Mouse (Mus musculus): ENCODE measurements around the gene Srpk1.

DNA sequence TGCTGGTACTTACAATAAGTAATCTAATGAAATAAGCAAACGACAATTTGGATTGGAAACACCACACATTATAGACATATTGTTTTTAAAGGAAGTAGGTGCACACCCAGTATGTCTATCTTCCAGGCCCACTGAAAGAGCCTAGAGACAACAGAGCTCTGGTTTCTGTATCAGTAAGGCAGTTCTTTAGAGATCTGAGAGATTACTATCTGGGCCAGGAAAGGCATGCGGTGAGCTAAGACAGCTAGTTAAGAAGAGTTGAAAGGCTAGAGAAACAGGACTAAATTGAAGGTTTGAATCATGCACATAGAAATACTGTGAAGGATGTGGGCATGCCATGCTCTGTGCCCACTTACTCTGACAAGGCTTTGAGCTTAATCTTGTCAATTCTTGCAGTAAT, 9.9 kb downstream of the Srpk1 start:
- TF ChIP-seq CTCF (IDR thresholded peaks at IDR 0.05 in 2 of 3, conservative IDR thresholded peaks at IDR 0.05 in 1 of 3; ENCODE audit: control insufficient read depth in 1 of 3, insufficient read depth in 1 of 3, low read depth in 2 of 3, low read length in 3 of 3, poor library complexity in 1 of 3, severe bottlenecking in 1 of 3), result no peak
- no peak for TF ChIP-seq SMC3 (IDR thresholded peaks at IDR 0.05; ENCODE audit: low read depth, low read length)
- no peak for TF ChIP-seq NRF1 (IDR thresholded peaks at IDR 0.05; ENCODE audit: insufficient read depth, low read depth, low read length, poor library complexity, severe bottlenecking)
- no peak for TF ChIP-seq RAD21 (IDR thresholded peaks at IDR 0.05; ENCODE audit: low read depth, low read length)
- no peak; the same call in 1 of the 2 replicates for TF ChIP-seq POLR2AphosphoS2 (IDR thresholded peaks at IDR 0.05; ENCODE audit: low read length)

Measured in MEL (cell line).